Mouse (Mus musculus) liver, embryonic 14.5 days (tissue): ENCODE data around the gene Rbms1.

Experiments used
- CTCF ChIP-seq: IDR thresholded peaks from 2 replicates; pipeline ENCODE4 v1.5.1; 2016; ENCODE audit warnings: antibody characterized with exemption, low read depth, control low read depth
- EP300 ChIP-seq: IDR thresholded peaks from 2 replicates; pipeline ENCODE4 v1.6.1; 2016; ENCODE audit warnings: antibody characterized with exemption, low read depth

DNA sequence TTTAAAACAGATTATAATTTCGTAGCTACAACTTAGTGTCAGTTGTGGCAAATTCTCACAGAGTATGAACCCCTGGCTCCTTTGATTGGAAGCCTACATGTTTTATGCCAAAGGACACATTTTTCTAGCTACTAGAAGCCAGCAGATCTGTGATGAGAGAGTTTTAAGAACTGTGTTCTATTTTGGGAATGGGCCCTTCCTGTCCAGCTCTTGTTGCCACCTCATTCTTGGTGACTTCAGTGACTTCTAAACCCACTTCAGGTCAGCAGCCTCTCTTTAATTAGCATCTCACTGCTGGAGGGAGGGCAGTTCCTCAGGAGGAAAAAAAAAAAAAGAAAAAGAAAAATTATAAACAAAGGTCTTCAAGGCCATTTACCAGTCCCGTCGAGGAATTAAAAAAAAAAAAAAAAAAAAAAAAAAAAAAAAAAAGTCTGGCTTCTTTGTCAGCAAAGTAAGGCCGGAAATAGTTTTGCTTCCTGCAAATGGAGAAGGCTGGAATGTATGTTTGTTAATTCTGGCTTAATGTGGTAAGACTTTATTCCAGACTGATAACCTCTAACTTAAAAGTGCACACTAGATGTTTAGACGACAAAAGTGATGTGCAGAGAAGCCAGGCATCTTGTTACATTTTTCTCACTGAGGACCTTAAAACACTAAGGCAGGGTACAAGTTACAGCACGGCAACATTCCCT, 60.4 kb downstream of the Rbms1 start:
- TF ChIP-seq CTCF = no peak
- TF ChIP-seq EP300 = no peak
